Mouse (Mus musculus) liver, embryonic 15.5 days (tissue): ENCODE measurements around the gene Tstd3. TPM values are rescaled to one million over a fixed set of nuclear protein-coding genes. Genes with fewer than 3 reads are reported as not detected.

ENCODE experiments used
- ATAC-seq: fragments of 200-750 bp; cut with Nextera tagmentation; 2 replicates; pipeline ENCODE4 v1.8.0; 2017; ENCODE audit warnings: moderate number of reproducible peaks, mild to moderate bottlenecking, moderate library complexity; ENCODE audit not compliant: insufficient read depth
- H3K27ac ChIP-seq: fragments of 300-500 bp; sonication (generic); replicated peaks from 2 replicates; pipeline ENCODE4 v1.5.1; 2015; ENCODE audit warnings: mild to moderate bottlenecking, inconsistent platforms
- H3K27me3 ChIP-seq: fragments of 300-500 bp; sonication (generic); 2 replicates; pipeline ENCODE4 v1.6.1; 2015; ENCODE audit warnings: mild to moderate bottlenecking, inconsistent platforms
- H3K36me3 ChIP-seq: fragments of 300-500 bp; sonication (generic); replicated peaks from 2 replicates; pipeline ENCODE4 v1.6.1; 2015; ENCODE audit warnings: moderate library complexity, mild to moderate bottlenecking, inconsistent platforms
- H3K4me1 ChIP-seq: fragments of 300-500 bp; sonication (generic); replicated peaks from 2 replicates; pipeline ENCODE4 v1.6.1; 2015; ENCODE audit warnings: inconsistent platforms
- H3K4me2 ChIP-seq: fragments of 300-500 bp; sonication (generic); 2 replicates; pipeline ENCODE4 v1.6.1; 2015; ENCODE audit warnings: moderate library complexity, mild to moderate bottlenecking, inconsistent platforms
- H3K4me3 ChIP-seq: fragments of 300-500 bp; sonication (generic); replicated peaks from 2 replicates; pipeline ENCODE4 v1.5.1; 2015; ENCODE audit warnings: mild to moderate bottlenecking, inconsistent platforms
- H3K9ac ChIP-seq: fragments of 300-500 bp; sonication (generic); 2 replicates; pipeline ENCODE4 v1.6.1; 2015; ENCODE audit warnings: moderate library complexity, mild to moderate bottlenecking, inconsistent platforms
- H3K9me3 ChIP-seq: fragments of 300-500 bp; sonication (generic); replicated peaks from 2 replicates; pipeline ENCODE4 v1.6.1; 2016; ENCODE audit warnings: inconsistent platforms
- WGBS: fragments of 180-500 bp; shearing (Covaris S2); methylation state at CpG from one replicate; pipeline ENCODE4 v1.1.7; 2015; ENCODE audit warnings: mixed read lengths; ENCODE audit not compliant: insufficient replicate concordance; 5-methylcytosine and 5-hydroxymethylcytosine counted together
- polyA plus RNA-seq: library from polyadenylated mRNA; unstranded; fragments of >200 nt; fragmentation: Nextera tagmentation; extraction: Ambion mirVana; gene quantifications from 2 replicates; pipeline ENCODE4 v1.2.1, GENCODE M21; 2015

Gene Tstd3
- polyA plus RNA-seq, 1 experiment from 2014 or later: 13.2 TPM

- Histone ChIP-seq H3K4me3 (peak overlapping the region; percentile 20), H3K27ac (peak overlapping the region; percentile 94), H3K4me2 (peak overlapping the region; percentile 61), H3K4me1 (peaks cover 76% of the 10 kb centered on the region), H3K27me3 (no peaks in the 10 kb centered on the region), H3K9me3 (no peaks in the 10 kb centered on the region), H3K9ac (peak overlapping the region; percentile 33), H3K36me3 (peaks cover 52% of the 10 kb centered on the region)
- peak; percentile 88 for ATAC-seq
- WGBS: 35% methylated on average over 12 of the region's 12 CpGs
Measured at GRCm38 (mm10) chr4:21780816-21781726, 14.1 kb upstream of the Tstd3 start.

DNA sequence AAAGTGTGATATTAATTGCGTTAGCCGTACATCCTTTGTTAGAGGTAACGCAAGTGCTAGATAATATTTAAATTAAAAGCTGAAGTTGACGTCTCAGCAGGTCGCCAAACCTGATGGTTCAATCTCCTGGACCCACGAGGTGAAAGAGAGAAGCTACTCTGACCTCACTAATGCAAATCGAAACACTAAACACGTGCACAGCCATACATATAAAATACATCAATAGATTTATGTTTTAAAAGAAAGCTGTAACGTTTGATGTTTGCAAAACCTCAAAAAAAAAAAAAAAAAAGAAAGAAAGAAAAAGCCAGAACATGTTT, 9.9 kb upstream of the Tstd3 start:
- peak overlapping the region; percentile 90 for H3K4me3 ChIP-seq
- peak overlapping the region; percentile 98 for H3K9ac ChIP-seq
- H3K4me1 ChIP-seq: peaks cover 51% of the 10 kb centered on the region
- H3K4me2 ChIP-seq: peak overlapping the region; percentile 91
- no peaks in the 10 kb centered on the region for H3K27me3 ChIP-seq
- H3K9me3 ChIP-seq: no peaks in the 10 kb centered on the region
- ATAC-seq: no peak
- H3K27ac ChIP-seq: peak overlapping the region; percentile 92
- WGBS: 2% methylated on average over 9 of the region's 9 CpGs
- H3K36me3 ChIP-seq: peaks cover 13% of the 10 kb centered on the region

GRCm38 (mm10) chr4:21776091-21776945, 9.3 kb upstream of the Tstd3 start:
- WGBS: under 1% methylated on average over 46 of the region's 46 CpGs
- peak overlapping the region; percentile 91 for H3K4me2 ChIP-seq
- H3K36me3 ChIP-seq: 0 out of 2 replicates have a peak, but pooled peaks cover 7% of the 10 kb centered on the region
- no peaks in the 10 kb centered on the region for H3K27me3 ChIP-seq
- peaks cover 47% of the 10 kb centered on the region for H3K4me1 ChIP-seq
- peak overlapping the region; percentile 98 for H3K9ac ChIP-seq
- peak overlapping the region; percentile 92 for H3K27ac ChIP-seq
- peak overlapping the region; percentile 90 for H3K4me3 ChIP-seq
- no peaks in the 10 kb centered on the region for H3K9me3 ChIP-seq
- peak; percentile 90 for ATAC-seq

GRCm38 (mm10) chr4:21772306-21772705, 5.3 kb upstream of the Tstd3 start:
- Histone ChIP-seq H3K36me3 (no peaks in the 10 kb centered on the region), H3K27me3 (no peaks in the 10 kb centered on the region), H3K9ac (no peak overlapping the region), H3K4me3 (no peak overlapping the region), H3K4me2 (no peak overlapping the region), H3K9me3 (no peaks in the 10 kb centered on the region), H3K4me1 (peaks cover 13% of the 10 kb centered on the region), H3K27ac (no peak overlapping the region)
- no peak for ATAC-seq
- WGBS: 86% methylated on average over 1 of the region's 1 CpGs

- H3K4me3 ChIP-seq: no peak overlapping the region
Measured at GRCm38 (mm10) chr4:21771064-21771463, 4.1 kb upstream of the Tstd3 start.

DNA sequence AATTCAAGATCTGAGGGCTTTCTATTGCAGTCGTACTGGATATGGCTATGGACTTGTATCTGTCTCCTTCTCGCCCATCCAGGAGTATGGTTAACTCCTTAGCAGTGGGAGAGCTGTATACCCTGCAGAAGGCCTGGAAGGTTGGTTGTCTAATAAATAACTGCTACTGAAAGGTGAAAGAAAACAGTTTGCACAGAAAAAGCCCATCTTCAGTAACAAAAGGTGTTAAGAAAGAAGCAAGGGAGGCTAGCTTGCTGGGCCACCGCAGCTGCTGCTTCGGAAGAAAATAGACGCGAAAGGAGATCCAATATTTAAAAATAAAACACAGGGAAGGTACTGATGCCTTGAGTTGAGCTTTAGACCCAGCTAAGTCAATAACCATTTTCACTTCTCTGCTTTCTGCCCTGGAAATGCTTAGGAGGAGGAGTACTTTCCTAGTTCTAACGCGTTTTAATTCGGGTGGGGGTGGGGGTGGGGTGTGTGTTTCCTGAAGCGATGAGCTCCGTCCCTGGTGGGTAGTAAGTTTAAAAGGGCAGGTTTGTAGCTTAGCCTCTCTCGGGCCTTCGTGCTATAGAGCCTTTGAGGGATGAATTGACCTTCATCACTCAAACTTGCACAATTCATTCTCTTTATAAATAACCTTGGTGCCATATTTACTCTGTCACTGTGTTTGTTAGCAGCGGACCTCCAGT, 695 bp downstream of the Tstd3 start:
- H3K4me2 ChIP-seq: peak overlapping the region; percentile 82
- peak overlapping the region; percentile 75 for H3K27ac ChIP-seq
- ATAC-seq: peak; percentile 67
- H3K4me1 ChIP-seq: peaks cover 8% of the 10 kb centered on the region
- H3K4me3 ChIP-seq: peak overlapping the region; percentile 82
- no peaks in the 10 kb centered on the region for H3K27me3 ChIP-seq
- peak overlapping the region; percentile 84 for H3K9ac ChIP-seq
- no peaks in the 10 kb centered on the region for H3K9me3 ChIP-seq
- H3K36me3 ChIP-seq: no peaks in the 10 kb centered on the region
- WGBS: 22% methylated on average over 14 of the region's 14 CpGs

More at GRCm38 (mm10) chr4:21771064-21771463, 4.1 kb upstream of the Tstd3 start:
- H3K9me3 ChIP-seq: no peaks in the 10 kb centered on the region
- no peak for ATAC-seq
- no peaks in the 10 kb centered on the region for H3K27me3 ChIP-seq
- no peak overlapping the region for H3K4me2 ChIP-seq
- peaks cover 15% of the 10 kb centered on the region for H3K4me1 ChIP-seq
- no peak overlapping the region for H3K9ac ChIP-seq
- H3K36me3 ChIP-seq: no peaks in the 10 kb centered on the region
- 71% methylated on average over 1 of the region's 1 CpGs for WGBS
- H3K27ac ChIP-seq: no peak overlapping the region

DNA sequence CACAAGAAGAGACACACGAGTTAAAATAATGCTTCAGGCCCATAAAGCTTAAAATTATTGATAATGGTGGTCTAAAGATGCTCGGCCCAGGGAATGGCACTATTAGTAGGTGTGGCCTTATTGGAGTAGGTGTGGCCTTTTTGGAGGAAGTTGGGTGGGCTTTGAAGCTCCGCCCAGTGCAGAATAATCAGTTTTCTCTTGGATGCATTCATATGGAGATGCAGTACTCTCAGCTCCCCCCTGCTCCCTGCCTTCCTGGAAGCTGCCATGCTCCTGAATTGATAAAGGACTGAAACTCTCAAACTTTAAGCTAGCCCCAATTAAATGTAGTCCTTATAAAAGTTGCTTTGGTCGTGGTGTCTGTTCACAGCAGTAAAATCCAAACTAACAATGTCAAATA, 3.2 kb downstream of the Tstd3 start:
- H3K4me1 ChIP-seq: peaks cover 5% of the 10 kb centered on the region
- WGBS: 64% methylated on average over 4 of the region's 4 CpGs
- peaks cover 6% of the 10 kb centered on the region for H3K36me3 ChIP-seq

GRCm38 (mm10) chr4:21761416-21762160, 5.4 kb downstream of the Tstd3 start:
- WGBS: 82% methylated on average over 9 of the region's 9 CpGs
- Histone ChIP-seq H3K9ac (no peak overlapping the region), H3K4me2 (no peak overlapping the region), H3K4me1 (peaks cover 5% of the 10 kb centered on the region), H3K9me3 (0 out of 2 replicates have a peak, but pooled peaks cover 2% of the 10 kb centered on the region), H3K27ac (no peak overlapping the region), H3K36me3 (peaks cover 7% of the 10 kb centered on the region), H3K4me3 (no peak overlapping the region), H3K27me3 (no peaks in the 10 kb centered on the region)
- no peak for ATAC-seq

More for the DNA sequence above, 3.2 kb downstream of the Tstd3 start:
- ATAC-seq: no peak
- Histone ChIP-seq H3K9ac (no peak overlapping the region), H3K4me3 (no peak overlapping the region), H3K27ac (no peak overlapping the region), H3K4me2 (no peak overlapping the region), H3K27me3 (no peaks in the 10 kb centered on the region), H3K9me3 (0 out of 2 replicates have a peak, but pooled peaks cover 2% of the 10 kb centered on the region)

DNA sequence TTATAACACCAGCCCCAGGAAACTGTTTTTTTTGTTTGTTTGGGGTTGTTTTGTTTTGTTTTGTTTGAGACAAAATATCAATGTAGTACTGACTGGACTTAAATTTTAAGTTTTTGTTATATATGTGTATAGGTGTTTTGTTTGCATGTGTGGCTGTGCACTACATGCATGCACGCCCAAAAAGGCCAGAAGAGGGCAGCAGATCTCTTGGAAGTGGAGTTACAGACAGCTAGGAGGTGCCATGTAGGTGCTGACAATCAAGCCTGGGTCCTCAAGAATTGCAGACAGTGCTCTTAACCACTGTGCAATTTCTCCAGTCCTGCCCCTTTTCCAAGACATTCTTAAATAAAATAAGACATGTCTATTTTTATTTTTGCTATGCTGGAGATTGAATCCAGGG, 8.2 kb downstream of the Tstd3 start:
- 36% methylated on average over 1 of the region's 1 CpGs for WGBS
- no peak for ATAC-seq

DNA sequence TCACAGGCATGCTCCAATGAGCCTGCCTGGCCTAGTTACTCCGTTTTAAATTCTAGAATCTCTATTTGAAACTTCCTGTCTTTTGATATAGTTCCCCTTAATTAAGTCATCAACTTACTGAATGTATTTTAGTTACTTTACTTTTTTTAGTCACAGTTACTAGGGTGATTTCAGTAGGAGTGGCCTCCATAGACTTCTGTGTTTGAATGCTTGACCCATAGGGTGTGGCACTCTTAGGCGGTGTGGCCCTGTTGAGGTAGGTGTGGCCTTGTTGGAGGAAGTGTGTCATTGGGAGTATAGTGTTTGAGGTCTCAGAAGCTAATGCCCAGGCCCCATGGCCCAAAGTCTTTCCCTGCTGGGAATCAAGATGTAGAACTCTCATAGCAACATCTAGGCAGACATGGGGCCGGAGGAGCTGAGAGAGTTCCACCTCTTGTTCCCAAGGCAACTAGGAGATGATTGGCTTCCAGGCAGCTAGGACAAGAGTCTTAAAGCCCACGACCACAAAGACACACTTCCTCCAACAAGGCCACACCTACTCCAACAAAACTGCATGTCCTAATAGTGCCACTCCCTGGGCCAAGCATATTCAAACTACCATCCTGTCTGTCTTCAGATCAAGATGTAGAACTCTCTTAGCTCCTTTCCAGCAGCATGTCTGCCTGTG, 11.8 kb downstream of the Tstd3 start:
- Histone ChIP-seq H3K9ac (no peak overlapping the region), H3K36me3 (peaks cover 7% of the 10 kb centered on the region), H3K4me3 (no peak overlapping the region), H3K4me2 (no peak overlapping the region), H3K4me1 (peaks cover 9% of the 10 kb centered on the region), H3K27me3 (no peaks in the 10 kb centered on the region), H3K27ac (0 out of 2 replicates have a peak overlapping the region, but pooled peaks have one; percentile 33), H3K9me3 (0 out of 2 replicates have a peak, but pooled peaks cover 2% of the 10 kb centered on the region)
- 34% methylated on average over 4 of the region's 4 CpGs for WGBS
- ATAC-seq: peak; percentile 77

More for the DNA sequence above, 8.2 kb downstream of the Tstd3 start:
- Histone ChIP-seq H3K27me3 (no peaks in the 10 kb centered on the region), H3K4me1 (peaks cover 9% of the 10 kb centered on the region), H3K9me3 (0 out of 2 replicates have a peak, but pooled peaks cover 2% of the 10 kb centered on the region), H3K27ac (no peak overlapping the region), H3K36me3 (peaks cover 7% of the 10 kb centered on the region), H3K4me3 (no peak overlapping the region), H3K9ac (no peak overlapping the region), H3K4me2 (no peak overlapping the region)
